Mouse (Mus musculus) CD4-positive helper T cell, adult 2 months (primary cell): ENCODE measurements around the gene Gm11554.
"Not testable (repeated sequence)": the region's sequence is repeated elsewhere in the genome, so short reads cannot be mapped to it uniquely, and the experiment has no call there.

ENCODE experiments used
- DNase-seq: peaks from one replicate; pipeline ENCODE4 v3.0.0-alpha.2; 2012; ENCODE audit warnings: low read depth, missing footprints, low spot score

The Gm11554 gene

GRCm38 (mm10) chr11:99804346-99804745 is at the start of gene Gm11554:
TSS of gene Gm11554 (minus strand) at chr11:99804446.
- DNase-seq = not testable (repeated sequence)

- DNase-seq = no peak
These were observed 47.3 kb upstream of the Gm11554 start, which contains the start of gene Krtap4-16 for GRCm38 (mm10) chr11:99851508-99851907. TSS of gene Krtap4-16 (minus strand) at chr11:99851608.

GRCm38 (mm10) chr11:99846746-99847145 is 42.5 kb upstream of the Gm11554 start:
- no peak for DNase-seq

- no peak for DNase-seq
These were observed 37.9 kb upstream of the Gm11554 start for GRCm38 (mm10) chr11:99842185-99842584.

- no peak for DNase-seq
These were observed 33.7 kb upstream of the Gm11554 start, which contains the start of gene 2300003K06Rik for GRCm38 (mm10) chr11:99837966-99838365. TSS of gene 2300003K06Rik (minus strand) at chr11:99838066.

GRCm38 (mm10) chr11:99815566-99815965 is 11.3 kb upstream of the Gm11554 start, which contains the start of gene Gm11564:
TSS of gene Gm11564 (minus strand) at chr11:99815666.
- DNase-seq = not testable (repeated sequence)

GRCm38 (mm10) chr11:99809792-99810191 is 5.5 kb upstream of the Gm11554 start, which contains the start of gene Krtap4-13:
TSS of gene Krtap4-13 (minus strand) at chr11:99809892.
- DNase-seq = not testable (repeated sequence)

- DNase-seq = not testable (repeated sequence)
These were observed 5.4 kb downstream of the Gm11554 start, which contains the start of gene Gm11569 for GRCm38 (mm10) chr11:99798832-99799231. TSS of gene Gm11569 (minus strand) at chr11:99798932.

GRCm38 (mm10) chr11:99793367-99793766 is 10.9 kb downstream of the Gm11554 start, which contains the start of gene Gm11596:
TSS of gene Gm11596 (minus strand) at chr11:99793467.
- DNase-seq = no peak

- DNase-seq = not testable (repeated sequence)
These were observed 19.3 kb downstream of the Gm11554 start, which contains the start of gene Krtap4-9 for GRCm38 (mm10) chr11:99784900-99785299. TSS of gene Krtap4-9 (plus strand) at chr11:99785200.

GRCm38 (mm10) chr11:99780604-99781003 is 23.6 kb downstream of the Gm11554 start, which contains the start of gene Krtap4-8:
TSS of gene Krtap4-8 (minus strand) at chr11:99780704.
- DNase-seq = no peak

- DNase-seq = no peak
These were observed 25.8 kb downstream of the Gm11554 start for GRCm38 (mm10) chr11:99778401-99778800.

GRCm38 (mm10) chr11:99772813-99773212 is 31.4 kb downstream of the Gm11554 start, which contains the start of gene Gm11595:
TSS of gene Gm11595 (minus strand) at chr11:99772913.
- DNase-seq = not testable (repeated sequence)

GRCm38 (mm10) chr11:99768410-99768809 is 35.8 kb downstream of the Gm11554 start:
- no peak for DNase-seq

GRCm38 (mm10) chr11:99758877-99759276 is 45.4 kb downstream of the Gm11554 start:
- DNase-seq = no peak
